Mouse (Mus musculus): ENCODE measurements around the gene Fermt1. TPM values are rescaled to one million over a fixed set of nuclear protein-coding genes. Genes with fewer than 3 reads are reported as not detected.

The Fermt1 gene
- polyA plus RNA-seq, 1 experiment from 2014 or later: 0.60 TPM

GRCm38 (mm10) chr2:132902056-132902455 is 43.6 kb downstream of the Fermt1 start:
- no peaks in the 10 kb centered on the region for H3K9me3 ChIP-seq (ENCODE audit: control insufficient read depth, low read length)
- no peak overlapping the region for H3K9ac ChIP-seq (ENCODE audit: low read depth, low read length)
- no peak for ATAC-seq (replicated peaks; ENCODE audit: low FRiP score)
- H3K4me2 ChIP-seq: no peak overlapping the region
- 82% methylated on average over 3 of the region's 4 CpGs for WGBS
- H3K27me3 ChIP-seq (replicated peaks; ENCODE audit: control insufficient read depth, insufficient read depth, low read length): no peaks in the 10 kb centered on the region
- no peaks in the 10 kb centered on the region for H3K36me3 ChIP-seq (ENCODE audit: control insufficient read depth, insufficient read depth, low read length)
- no peaks in the 10 kb centered on the region for H3K4me1 ChIP-seq (replicated peaks; ENCODE audit: control insufficient read depth, insufficient read depth, low read length)
- DNase-seq (ENCODE audit: low spot score): no peak
- H3K27ac ChIP-seq (ENCODE audit: low read depth, low read length): no peak overlapping the region
- H3K4me3 ChIP-seq (ENCODE audit: low read depth, low read length): no peak overlapping the region

GRCm38 (mm10) chr2:132901636-132902035 is 44.1 kb downstream of the Fermt1 start:
- no peaks in the 10 kb centered on the region for H3K4me1 ChIP-seq (replicated peaks; ENCODE audit: control insufficient read depth, insufficient read depth, low read length)
- H3K9ac ChIP-seq (ENCODE audit: low read depth, low read length): no peak overlapping the region
- DNase-seq (ENCODE audit: low spot score) (no peak), ATAC-seq (replicated peaks; ENCODE audit: low FRiP score) (no peak)
- H3K27me3 ChIP-seq (replicated peaks; ENCODE audit: control insufficient read depth, insufficient read depth, low read length): no peaks in the 10 kb centered on the region
- no peak overlapping the region for H3K4me2 ChIP-seq
- no peak overlapping the region for H3K27ac ChIP-seq (ENCODE audit: low read depth, low read length)
- H3K4me3 ChIP-seq (ENCODE audit: low read depth, low read length): no peak overlapping the region
- 79% methylated on average over 4 of the region's 4 CpGs for WGBS
- no peaks in the 10 kb centered on the region for H3K36me3 ChIP-seq (ENCODE audit: control insufficient read depth, insufficient read depth, low read length)
- H3K9me3 ChIP-seq (ENCODE audit: control insufficient read depth, low read length): no peaks in the 10 kb centered on the region

- ATAC-seq (replicated peaks; ENCODE audit: low FRiP score) (no peak), DNase-seq (ENCODE audit: low spot score) (no peak)
- Histone ChIP-seq H3K9ac (ENCODE audit: low read depth, low read length) (no peak overlapping the region), H3K36me3 (ENCODE audit: control insufficient read depth, insufficient read depth, low read length) (no peaks in the 10 kb centered on the region), H3K27me3 (replicated peaks; ENCODE audit: control insufficient read depth, insufficient read depth, low read length) (no peaks in the 10 kb centered on the region), H3K4me3 (ENCODE audit: low read depth, low read length) (no peak overlapping the region), H3K4me1 (replicated peaks; ENCODE audit: control insufficient read depth, insufficient read depth, low read length) (no peaks in the 10 kb centered on the region), H3K4me2 (no peak overlapping the region), H3K27ac (ENCODE audit: low read depth, low read length) (no peak overlapping the region), H3K9me3 (ENCODE audit: control insufficient read depth, low read length) (no peaks in the 10 kb centered on the region)
- 67% methylated on average over 1 of the region's 1 CpGs for WGBS
These were observed 45.1 kb downstream of the Fermt1 start for GRCm38 (mm10) chr2:132900596-132900995.

- no peak overlapping the region for H3K4me3 ChIP-seq (ENCODE audit: low read depth, low read length)
- H3K9me3 ChIP-seq (ENCODE audit: control insufficient read depth, low read length): no peaks in the 10 kb centered on the region
- ATAC-seq (replicated peaks; ENCODE audit: low FRiP score): no peak
- H3K27me3 ChIP-seq (replicated peaks; ENCODE audit: control insufficient read depth, insufficient read depth, low read length): no peaks in the 10 kb centered on the region
- H3K4me1 ChIP-seq (replicated peaks; ENCODE audit: control insufficient read depth, insufficient read depth, low read length): no peaks in the 10 kb centered on the region
- no peak for DNase-seq (ENCODE audit: low spot score)
- no peak overlapping the region for H3K9ac ChIP-seq (ENCODE audit: low read depth, low read length)
- no peak overlapping the region for H3K27ac ChIP-seq (ENCODE audit: low read depth, low read length)
- WGBS: 43% methylated on average over 1 of the region's 1 CpGs
- H3K4me2 ChIP-seq: no peak overlapping the region
- no peaks in the 10 kb centered on the region for H3K36me3 ChIP-seq (ENCODE audit: control insufficient read depth, insufficient read depth, low read length)
These were observed 47.5 kb downstream of the Fermt1 start for GRCm38 (mm10) chr2:132898211-132898610.

- WGBS: 75% methylated on average over 5 of the region's 5 CpGs
- H3K9ac ChIP-seq (ENCODE audit: low read depth, low read length): no peak overlapping the region
- H3K36me3 ChIP-seq (ENCODE audit: control insufficient read depth, insufficient read depth, low read length): no peaks in the 10 kb centered on the region
- H3K9me3 ChIP-seq (ENCODE audit: control insufficient read depth, low read length): no peaks in the 10 kb centered on the region
- no peak for ATAC-seq (replicated peaks; ENCODE audit: low FRiP score)
- DNase-seq (ENCODE audit: low spot score): no peak
- H3K27me3 ChIP-seq (replicated peaks; ENCODE audit: control insufficient read depth, insufficient read depth, low read length): no peaks in the 10 kb centered on the region
- H3K27ac ChIP-seq (ENCODE audit: low read depth, low read length): no peak overlapping the region
- H3K4me1 ChIP-seq (replicated peaks; ENCODE audit: control insufficient read depth, insufficient read depth, low read length): no peaks in the 10 kb centered on the region
- H3K4me3 ChIP-seq (ENCODE audit: low read depth, low read length): no peak overlapping the region
- H3K4me2 ChIP-seq: no peak overlapping the region
These were observed 51.9 kb downstream of the Fermt1 start for GRCm38 (mm10) chr2:132893826-132894225.

- Histone ChIP-seq H3K36me3 (ENCODE audit: control insufficient read depth, insufficient read depth, low read length) (no peaks in the 10 kb centered on the region), H3K4me2 (no peak overlapping the region), H3K4me1 (replicated peaks; ENCODE audit: control insufficient read depth, insufficient read depth, low read length) (peaks cover 3% of the 10 kb centered on the region; the same call in 1 of the 2 replicates), H3K9ac (ENCODE audit: low read depth, low read length) (no peak overlapping the region), H3K9me3 (ENCODE audit: control insufficient read depth, low read length) (no peaks in the 10 kb centered on the region), H3K4me3 (ENCODE audit: low read depth, low read length) (no peak overlapping the region), H3K27ac (ENCODE audit: low read depth, low read length) (no peak overlapping the region), H3K27me3 (replicated peaks; ENCODE audit: control insufficient read depth, insufficient read depth, low read length) (peaks cover 9% of the 10 kb centered on the region)
- ATAC-seq (replicated peaks; ENCODE audit: low FRiP score): no peak
- no peak for DNase-seq (ENCODE audit: low spot score)
- WGBS: 83% methylated on average over 7 of the region's 7 CpGs
These were observed 60.4 kb downstream of the Fermt1 start for GRCm38 (mm10) chr2:132885312-132885711.

GRCm38 (mm10) chr2:132884303-132884967 is 61.3 kb downstream of the Fermt1 start:
- no peak overlapping the region for H3K27ac ChIP-seq (ENCODE audit: low read depth, low read length)
- no peak for DNase-seq (ENCODE audit: low spot score)
- peaks cover 18% of the 10 kb centered on the region for H3K27me3 ChIP-seq (replicated peaks; ENCODE audit: control insufficient read depth, insufficient read depth, low read length)
- peaks cover 4% of the 10 kb centered on the region for H3K4me1 ChIP-seq (replicated peaks; ENCODE audit: control insufficient read depth, insufficient read depth, low read length)
- H3K9me3 ChIP-seq (ENCODE audit: control insufficient read depth, low read length): no peaks in the 10 kb centered on the region
- no peak overlapping the region for H3K9ac ChIP-seq (ENCODE audit: low read depth, low read length)
- WGBS: 50% methylated on average over 8 of the region's 8 CpGs
- no peak overlapping the region for H3K4me2 ChIP-seq
- no peak overlapping the region for H3K4me3 ChIP-seq (ENCODE audit: low read depth, low read length)
- H3K36me3 ChIP-seq (ENCODE audit: control insufficient read depth, insufficient read depth, low read length): no peaks in the 10 kb centered on the region
- no peak for ATAC-seq (replicated peaks; ENCODE audit: low FRiP score)

- Histone ChIP-seq H3K4me1 (replicated peaks; ENCODE audit: control insufficient read depth, insufficient read depth, low read length) (peaks cover 9% of the 10 kb centered on the region), H3K27me3 (replicated peaks; ENCODE audit: control insufficient read depth, insufficient read depth, low read length) (peaks cover 43% of the 10 kb centered on the region), H3K9me3 (ENCODE audit: control insufficient read depth, low read length) (no peaks in the 10 kb centered on the region), H3K4me2 (peak within 1 kb of the TSS; percentile 85), H3K27ac (ENCODE audit: low read depth, low read length) (no peak within 1 kb of the TSS), H3K36me3 (ENCODE audit: control insufficient read depth, insufficient read depth, low read length) (no peaks in the 10 kb centered on the region), H3K4me3 (ENCODE audit: low read depth, low read length) (peak within 1 kb of the TSS; percentile 49), H3K9ac (ENCODE audit: low read depth, low read length) (no peak within 1 kb of the TSS)
- no peak for ATAC-seq (replicated peaks; ENCODE audit: low FRiP score)
- WGBS: 9% methylated on average over 12 of the region's 12 CpGs
- no peak for DNase-seq (ENCODE audit: low spot score)
These were observed 64.7 kb downstream of the Fermt1 start, which contains the start of gene Lrrn4 for GRCm38 (mm10) chr2:132880844-132881645. Lrrn4 (minus strand) TSS chr2:132880891.

Data from liver, embryonic 11.5 days (tissue).